Mouse (Mus musculus): Measurements from ENCODE around the gene Pdgfd.
"Not testable (repeated sequence)": the region's sequence is repeated elsewhere in the genome, so short reads cannot be mapped to it uniquely, and the experiment has no call there.

Gene Pdgfd

DNA sequence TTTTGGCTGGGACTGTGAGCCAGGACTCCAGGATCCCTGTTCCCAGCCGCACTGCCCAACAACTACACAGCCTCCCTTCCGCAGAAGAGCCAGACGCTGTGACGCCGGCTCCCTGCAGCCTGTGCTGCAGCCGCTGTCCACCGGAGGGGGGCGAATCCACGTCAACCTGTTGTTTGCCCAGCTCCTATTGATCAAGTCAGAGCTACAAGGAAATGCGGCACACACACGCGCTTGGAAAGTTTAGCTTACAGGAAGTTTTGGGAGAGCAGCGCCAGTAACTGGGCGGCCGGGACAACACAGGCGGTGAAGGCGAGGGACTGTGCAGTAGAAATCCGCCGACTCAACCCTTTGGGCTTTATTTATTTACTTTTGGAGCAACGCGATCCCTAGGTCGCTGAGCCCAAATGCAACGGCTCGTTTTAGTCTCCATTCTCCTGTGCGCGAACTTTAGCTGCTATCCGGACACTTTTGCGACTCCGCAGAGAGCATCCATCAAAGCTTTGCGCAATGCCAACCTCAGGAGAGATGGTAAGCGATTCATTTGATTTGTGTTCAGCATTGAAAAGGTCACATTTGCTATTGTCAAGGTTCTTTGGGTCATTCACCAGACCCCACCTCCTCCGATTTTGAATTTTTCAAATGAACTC, at the start of gene Pdgfd:
Gene Pdgfd, plus strand, starts transcription at position 194 of the 647 bp plus-strand sequence.
- peak; percentile 80 for ATAC-seq (ENCODE audit: low TSS enrichment)

DNA sequence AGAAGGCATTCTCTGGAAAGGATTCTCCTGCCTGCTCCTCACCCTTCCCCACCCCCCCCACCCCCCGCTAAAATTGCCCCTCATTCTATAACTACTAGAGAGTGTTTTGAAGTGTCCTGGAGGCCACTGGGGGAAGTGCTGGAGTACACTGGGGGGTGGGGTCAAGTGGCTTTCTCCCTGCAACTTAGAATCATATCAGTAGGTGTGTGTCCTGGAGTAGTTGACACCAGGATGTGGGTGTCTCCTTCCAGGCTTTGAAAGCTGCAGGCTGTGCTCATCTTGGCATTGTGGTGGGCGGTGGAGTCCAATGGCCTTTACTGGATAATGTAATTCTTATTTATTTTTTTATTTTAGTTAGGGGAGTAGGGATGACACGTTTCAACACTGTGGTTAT, 651 bp downstream of the Pdgfd start:
- ATAC-seq (ENCODE audit: low TSS enrichment): no peak

DNA sequence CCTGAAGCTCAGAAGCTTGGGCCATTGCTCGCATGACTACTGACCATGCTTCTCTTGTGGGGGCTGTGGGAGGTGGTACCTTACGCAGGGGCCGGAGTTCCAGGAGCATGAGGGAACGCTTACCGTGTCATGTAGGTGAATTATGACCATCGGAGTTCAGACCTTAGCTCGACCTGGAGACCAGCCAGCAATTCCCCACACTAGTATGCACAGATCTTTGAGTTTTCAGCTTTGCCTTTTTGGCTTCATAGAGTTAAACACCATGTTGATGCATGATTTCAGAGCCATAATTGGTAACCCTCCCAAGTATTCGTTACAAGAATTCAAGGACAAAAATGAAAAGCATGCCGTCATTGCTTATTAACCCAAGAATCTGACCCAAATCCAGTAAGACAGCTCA, 2.6 kb downstream of the Pdgfd start:
- no peak for ATAC-seq (ENCODE audit: low TSS enrichment)

DNA sequence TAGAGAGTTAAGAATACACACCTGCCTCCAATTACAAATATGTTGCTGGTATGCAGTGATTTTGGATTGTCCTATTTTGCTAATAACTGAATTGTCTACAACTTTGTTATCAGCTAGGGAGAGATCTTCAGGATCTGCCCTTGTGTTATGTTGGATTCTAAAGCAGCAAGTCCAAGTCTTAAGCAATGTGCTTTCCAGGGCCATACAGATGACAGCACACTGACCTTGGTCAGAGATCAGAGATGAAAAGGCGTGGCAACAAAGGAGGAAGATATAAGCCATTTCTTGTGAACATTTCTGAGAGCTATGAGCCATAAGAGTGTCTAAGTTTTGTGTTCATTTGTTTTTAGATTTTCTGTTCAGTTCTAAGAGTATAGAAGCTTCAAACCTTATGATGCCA, 4.9 kb downstream of the Pdgfd start:
- ATAC-seq (ENCODE audit: low TSS enrichment): no peak

DNA sequence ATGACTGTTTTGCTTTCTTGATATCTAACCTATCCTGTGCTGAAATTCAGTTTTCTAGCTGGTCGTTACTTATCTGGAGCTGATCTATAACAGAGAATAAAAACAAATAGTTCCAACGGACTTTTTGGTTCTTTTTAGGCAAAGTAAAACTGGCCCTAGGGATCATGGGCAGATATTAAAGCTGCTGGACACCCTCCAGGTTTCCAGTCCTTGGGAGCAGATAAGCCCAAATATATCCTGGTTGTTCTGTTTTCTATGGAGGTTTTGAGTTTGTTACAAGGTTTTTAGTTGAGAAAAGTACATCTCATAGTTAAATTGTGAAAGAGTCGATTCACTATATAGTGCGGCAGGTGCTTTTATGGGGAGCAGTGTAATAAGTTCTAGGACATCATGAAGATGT, 7.3 kb downstream of the Pdgfd start:
- ATAC-seq (ENCODE audit: low TSS enrichment): no peak

DNA sequence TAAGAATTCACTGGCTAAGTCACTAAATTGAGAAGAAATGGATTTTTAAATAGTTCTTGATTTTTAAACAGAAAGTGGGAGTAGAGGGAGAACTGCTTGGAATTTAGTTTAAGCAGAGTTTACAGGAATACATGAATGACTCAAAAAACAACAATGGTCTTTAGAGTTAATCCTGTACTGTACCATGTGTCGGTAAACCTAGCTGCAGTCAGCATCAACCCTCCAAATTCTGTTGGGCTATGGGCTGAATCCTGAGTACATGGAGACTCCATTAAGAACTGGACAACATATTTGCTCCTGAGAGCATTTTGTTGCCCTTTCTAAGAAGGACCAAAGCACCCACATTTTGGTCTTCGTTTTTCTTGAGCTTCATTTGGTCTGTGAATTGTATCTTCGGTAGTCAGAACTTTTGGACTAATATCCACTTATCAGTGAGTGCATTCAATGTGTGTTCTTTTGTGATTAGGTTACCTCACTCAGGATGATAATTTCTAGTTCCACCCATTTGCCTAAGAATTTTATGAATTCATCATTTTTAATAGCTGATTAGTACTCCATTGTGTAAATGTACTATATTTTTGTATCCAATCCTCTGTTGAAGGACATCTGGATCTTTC, 14.0 kb downstream of the Pdgfd start:
- no peak for ATAC-seq (ENCODE audit: low TSS enrichment)

DNA sequence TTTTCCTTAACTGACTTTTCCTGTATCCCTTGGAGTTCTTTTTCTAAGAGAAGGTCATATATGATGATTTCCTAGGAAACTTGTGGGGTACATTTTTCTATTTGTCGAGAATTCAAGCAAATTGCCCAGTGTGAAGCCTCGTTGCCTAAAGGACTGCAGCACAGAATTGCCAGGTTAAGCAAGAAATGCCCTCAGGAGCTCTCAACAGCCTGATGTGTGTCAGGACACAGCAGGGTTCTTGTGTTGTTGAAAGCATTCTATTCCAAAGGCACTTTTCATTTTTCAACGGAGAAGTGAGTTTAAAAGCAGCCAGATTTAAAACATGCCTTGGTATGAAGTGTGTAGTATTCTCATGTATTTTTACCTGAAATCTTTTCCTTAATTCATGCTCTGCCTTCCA, 19.6 kb downstream of the Pdgfd start:
- no peak for ATAC-seq (ENCODE audit: low TSS enrichment)

DNA sequence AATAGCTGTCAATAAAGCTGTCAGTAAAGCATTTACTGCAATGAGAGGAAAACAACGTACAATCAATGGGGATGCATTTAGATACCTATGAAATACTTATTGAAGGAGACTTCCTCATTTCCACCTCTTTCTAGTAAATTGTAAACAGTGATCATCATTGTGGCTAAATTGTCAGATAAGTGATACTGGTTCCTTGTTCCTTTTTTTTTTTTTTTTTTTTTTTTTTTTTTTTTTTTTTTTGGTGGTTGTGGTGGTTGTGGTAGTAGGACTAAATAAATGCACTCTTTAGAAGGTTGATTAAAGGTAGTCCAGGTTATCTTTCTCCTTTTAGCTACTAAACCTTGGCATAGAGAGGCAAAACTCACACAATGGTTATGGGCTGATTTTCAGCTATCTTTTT, 25.0 kb downstream of the Pdgfd start:
- no peak for ATAC-seq (ENCODE audit: low TSS enrichment)

DNA sequence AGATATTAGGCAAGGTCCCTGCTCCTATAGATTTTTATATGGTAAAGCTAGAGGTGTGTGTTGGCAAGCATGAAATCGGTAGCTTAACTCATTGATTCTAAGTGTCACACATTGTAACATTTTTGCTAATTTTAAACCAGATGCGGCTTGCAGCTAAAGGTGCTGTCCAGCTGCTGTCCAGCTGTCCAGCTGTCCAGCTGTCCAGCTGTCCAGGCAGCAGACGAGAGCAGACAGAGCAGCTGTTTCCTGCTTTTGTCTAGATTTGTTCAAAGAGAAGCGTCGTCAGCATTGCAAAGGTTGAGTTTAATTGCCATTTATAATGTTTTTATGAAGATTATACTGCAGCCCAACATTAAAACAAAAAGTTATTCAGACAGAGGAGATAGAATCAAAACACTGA, 44.5 kb downstream of the Pdgfd start:
- ATAC-seq (ENCODE audit: low TSS enrichment): no peak

DNA sequence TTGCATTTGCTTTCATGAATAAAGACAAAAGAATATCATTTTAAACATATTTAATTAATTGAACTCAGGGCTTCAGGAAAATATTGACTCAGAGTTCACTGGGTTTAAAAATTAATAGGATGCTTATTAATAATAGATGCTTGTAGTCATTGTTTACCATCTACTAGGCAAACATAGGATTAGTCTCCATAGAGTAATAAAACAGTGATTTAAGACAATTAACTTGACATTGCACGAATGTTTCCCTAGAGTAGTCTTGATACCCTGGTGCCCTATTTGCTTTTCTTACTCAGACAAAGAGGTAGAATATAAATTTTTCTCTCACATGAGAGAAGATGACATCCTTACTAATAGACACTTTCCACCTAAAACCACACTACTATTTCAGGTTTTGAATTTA, 49.1 kb downstream of the Pdgfd start:
- no peak for ATAC-seq (ENCODE audit: low TSS enrichment)

DNA sequence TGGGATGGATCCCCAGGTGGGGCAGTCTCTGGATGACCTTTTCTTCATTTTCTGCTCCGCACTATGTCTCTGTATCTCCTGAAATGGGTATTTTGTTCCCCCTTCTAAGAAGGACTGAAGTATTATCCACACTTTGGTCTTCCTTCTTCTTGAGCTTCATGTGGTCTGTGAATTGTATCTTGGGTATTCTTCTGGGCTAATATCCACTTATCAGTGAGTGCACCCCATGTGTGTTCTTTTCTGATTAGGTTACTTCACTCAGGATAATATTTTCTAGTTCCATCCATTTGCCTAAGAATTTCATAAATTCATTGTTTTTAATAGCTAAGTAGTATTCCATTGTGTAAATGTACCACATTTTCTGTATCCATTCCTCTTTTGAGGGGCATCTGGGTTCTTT, 67.6 kb downstream of the Pdgfd start:
- not testable (repeated sequence) for ATAC-seq (ENCODE audit: low TSS enrichment)

DNA sequence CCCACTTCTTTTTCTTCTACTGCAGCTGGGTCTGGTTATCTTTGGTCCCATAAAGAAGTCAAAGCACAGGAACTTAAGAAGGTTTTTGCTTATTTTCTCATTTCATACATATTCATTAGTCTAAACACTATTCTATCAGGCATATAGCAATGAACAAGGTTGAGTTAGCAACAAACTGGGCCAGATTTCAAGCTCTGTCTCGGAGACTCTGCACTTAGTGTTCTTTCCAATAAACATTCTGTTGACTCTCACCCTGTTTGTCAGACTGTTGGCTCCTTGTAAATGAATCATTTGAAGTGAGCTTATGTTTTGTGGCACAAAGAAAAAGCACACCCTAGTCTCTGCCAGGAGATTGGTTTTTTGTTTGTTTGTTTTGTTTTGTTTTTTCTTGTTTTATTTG, 81.9 kb downstream of the Pdgfd start:
- peak; percentile 38; the same call in 1 of the 2 replicates for ATAC-seq (ENCODE audit: low TSS enrichment)

DNA sequence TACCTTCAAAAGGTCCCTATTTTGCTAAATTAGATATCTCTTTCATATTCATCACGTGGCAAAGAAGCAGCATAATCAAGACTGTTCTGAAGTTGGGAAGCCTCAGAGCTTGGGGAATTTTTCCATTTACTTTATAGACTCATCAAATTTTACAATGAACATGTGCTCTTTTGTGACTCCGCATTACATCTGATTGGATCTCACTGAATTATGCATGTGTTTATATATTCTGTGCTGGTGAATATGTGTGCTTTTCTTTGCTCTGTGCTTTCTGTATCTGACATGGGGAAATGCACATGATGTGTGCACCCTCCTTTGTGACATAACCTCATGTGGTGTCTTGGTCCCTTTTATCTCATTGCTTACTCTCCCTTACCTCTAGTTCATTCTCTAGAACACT, 83.6 kb downstream of the Pdgfd start:
- ATAC-seq (ENCODE audit: low TSS enrichment): no peak

DNA sequence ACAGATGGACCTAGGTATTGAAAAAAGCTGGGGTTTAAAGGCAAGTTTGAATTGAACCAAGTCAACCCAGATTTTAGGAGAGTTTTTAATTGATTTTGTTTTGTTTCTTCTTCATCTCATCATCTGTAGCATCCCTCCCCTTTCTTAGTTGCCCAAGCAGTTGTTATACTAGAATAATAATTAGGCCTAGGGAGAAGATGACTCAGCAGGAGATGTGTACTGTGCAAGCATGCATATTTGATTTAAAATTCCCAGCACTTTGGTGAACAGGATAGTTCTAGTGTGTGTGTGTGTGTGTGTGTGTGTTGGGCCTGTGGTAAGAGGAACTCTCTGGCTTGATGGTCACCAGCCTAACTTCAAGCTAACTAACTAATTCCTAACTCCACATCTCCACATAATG, 88.7 kb downstream of the Pdgfd start:
- ATAC-seq (ENCODE audit: low TSS enrichment): no peak

DNA sequence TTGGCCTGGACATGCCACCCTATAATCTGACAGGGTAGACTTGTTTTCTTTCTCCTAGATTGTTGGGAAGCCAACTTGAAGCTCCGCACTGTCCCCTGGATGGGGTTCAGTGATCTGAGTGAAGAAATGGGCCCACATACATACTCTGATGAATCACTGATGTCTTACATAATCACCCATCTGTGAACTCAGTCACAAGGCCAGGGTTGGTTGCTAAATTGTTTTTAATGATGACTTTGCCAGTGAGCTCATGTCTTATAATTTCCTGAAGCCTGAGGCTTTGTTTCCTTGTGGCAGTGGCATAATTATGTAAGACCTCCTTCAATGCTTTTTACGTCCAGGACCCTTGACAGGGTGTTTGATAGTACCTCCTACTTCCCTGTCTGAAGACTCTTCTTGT, 96.4 kb downstream of the Pdgfd start:
- no peak for ATAC-seq (ENCODE audit: low TSS enrichment)

DNA sequence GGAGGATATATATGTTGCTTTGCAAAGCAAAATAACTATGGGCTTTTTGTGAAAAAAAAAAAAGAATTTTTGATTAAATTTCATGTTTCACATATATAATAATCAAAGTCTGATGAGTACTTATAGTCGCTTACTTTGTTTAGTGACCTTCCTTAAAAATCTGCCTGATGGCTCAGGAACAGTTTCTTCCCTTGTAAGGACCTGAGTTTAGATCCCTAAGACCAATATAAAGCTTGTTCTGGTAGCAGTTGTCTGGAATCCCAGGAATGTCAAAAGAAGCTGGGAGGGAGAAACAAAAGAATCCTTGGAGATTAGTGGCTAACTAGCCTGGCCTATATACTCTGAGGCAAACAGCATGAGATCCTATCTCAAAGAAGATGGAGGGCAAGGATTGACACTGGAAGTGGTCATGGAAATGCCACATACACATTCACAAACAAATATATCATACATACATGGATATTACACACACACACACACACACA, 101.5 kb downstream of the Pdgfd start, which contains the start of gene Ddi1:
Gene Ddi1, minus strand, starts transcription at position 51 of the 485 bp plus-strand sequence.
- ATAC-seq (ENCODE audit: low TSS enrichment): no peak

DNA sequence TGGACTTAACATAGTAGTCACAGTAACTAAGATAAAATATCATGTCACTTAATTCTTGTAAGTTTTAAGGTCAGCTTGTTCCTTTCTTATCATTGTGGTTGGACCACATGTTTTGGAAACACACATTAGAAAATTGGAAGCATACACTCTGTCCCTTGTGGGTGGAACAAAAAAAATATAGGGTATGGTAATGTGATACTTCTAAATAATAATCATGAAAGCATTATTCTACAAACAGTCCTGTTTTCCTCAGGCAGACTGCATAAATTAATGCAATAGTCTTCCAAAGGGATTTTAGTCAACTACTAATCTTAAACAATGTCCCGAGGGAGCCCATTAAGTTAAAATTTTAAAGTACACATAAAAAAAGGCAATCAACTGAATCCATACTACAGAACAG, 108.0 kb downstream of the Pdgfd start:
- no peak for ATAC-seq (ENCODE audit: low TSS enrichment)

DNA sequence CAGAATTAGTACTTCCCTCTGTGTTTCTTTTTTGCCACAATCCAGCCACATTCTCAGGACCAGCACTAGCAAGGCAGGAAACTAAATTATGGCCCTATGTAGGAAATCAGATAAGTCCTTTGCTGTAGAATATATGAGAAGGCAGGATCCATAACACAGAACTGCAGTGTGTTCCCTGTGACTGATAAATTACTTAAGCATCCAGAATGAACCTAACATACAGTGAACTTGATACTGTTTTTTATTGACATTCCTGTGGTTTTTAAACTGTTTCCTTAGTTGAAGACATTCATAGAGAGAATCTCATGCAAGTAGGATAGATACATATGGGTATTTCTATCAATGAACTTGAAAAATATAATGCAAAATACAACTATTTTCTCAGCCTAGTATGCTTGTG, 109.1 kb downstream of the Pdgfd start:
- no peak for ATAC-seq (ENCODE audit: low TSS enrichment)

DNA sequence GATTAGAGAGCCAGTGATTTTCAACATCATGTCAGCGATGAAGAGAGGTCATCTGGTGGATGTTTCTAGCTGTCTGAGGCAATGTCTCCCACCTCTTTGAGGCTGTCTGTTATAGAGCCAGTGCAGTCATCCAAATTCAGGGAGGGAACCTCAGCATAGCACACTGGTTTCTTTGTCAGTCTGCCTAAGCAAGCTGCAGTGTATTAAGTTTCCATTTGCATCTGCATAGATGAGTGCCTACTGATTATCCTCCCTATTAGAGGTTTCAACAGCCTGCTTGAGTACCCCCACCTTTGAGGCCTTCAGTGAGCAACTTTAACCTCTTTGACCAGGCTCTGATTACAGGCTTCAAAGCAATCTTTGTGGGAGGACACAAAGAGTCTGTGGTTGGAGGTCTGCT, 118.4 kb downstream of the Pdgfd start:
- no peak for ATAC-seq (ENCODE audit: low TSS enrichment)

DNA sequence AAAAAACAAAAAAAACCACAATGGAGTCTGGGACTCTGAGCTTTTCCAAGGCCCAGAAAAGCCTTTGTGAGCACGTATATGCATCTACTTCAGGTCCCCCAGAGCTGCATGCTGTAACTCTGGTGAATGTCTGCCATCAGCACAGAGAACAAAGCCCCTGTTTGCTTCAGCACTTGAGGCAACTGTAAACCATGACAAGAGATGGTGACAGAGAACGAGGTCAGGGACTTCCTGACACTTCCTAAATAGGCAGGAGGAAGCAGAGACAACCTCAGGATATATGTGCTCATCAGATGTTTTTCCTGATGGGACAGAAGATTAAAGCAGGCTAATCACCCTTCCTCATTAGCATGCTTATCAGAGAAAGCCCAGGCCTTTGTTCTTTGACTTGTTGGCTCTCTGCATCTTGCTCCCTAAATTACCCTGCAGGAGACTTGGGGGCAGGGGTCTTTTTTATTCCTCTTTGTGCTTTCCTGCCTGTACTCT, 120.9 kb downstream of the Pdgfd start:
- no peak for ATAC-seq (ENCODE audit: low TSS enrichment)

DNA sequence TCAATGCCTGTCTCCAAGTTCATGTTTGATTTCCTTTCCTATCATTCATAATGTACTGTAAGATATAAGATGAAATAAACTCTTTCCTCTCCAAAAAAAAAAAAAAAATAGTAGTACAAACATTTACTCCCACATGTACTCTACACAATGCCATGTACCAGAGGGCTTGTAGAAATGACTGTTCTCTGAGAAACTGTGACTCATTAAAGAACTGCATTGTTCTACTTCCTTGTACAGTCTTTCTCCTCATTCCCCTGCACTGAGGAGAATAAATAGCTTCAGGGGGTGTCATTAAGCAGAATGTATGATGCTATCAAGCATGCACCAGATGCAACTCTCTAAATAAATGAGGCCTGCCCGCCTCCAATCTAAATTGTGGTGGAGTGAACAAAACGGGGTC, 130.2 kb downstream of the Pdgfd start:
- ATAC-seq (ENCODE audit: low TSS enrichment): no peak

DNA sequence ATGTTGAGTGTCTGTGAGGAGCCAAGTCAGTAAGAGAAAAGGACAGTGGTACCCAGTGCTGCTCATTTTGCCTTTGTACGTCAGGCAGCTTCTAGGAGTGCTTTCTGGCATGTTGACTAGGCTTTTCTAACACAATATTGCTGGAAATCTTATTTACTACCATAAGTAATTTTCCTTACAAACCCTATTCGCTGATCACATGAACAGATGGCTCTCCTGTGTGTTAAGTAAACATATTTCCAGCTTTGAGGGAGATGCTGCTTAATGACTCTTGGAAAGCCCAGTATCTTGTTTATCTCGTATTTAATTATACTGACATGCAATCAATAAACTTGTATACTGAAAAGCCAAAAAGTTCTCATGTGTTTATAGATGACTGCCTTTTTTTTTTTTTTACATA, 133.7 kb downstream of the Pdgfd start:
- ATAC-seq (ENCODE audit: low TSS enrichment): no peak

DNA sequence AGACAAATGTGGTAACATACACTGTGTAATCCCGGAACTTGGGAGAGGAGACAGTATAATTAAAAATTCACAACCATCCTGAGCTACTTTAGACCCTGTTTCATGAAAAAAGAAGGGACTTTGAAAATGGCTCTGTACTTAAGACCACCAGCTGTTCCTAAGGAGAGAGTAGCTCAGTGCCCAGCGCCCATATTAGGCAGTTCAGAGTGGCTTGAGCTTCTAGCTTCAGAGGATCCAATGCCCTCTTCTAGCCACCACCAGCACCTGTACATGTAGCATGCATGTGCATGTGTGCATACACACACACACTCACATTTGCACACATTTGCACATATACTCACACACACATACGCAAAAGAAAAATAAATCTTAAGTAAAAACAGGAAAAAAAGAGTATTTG, 136.2 kb downstream of the Pdgfd start:
- no peak for ATAC-seq (ENCODE audit: low TSS enrichment)

DNA sequence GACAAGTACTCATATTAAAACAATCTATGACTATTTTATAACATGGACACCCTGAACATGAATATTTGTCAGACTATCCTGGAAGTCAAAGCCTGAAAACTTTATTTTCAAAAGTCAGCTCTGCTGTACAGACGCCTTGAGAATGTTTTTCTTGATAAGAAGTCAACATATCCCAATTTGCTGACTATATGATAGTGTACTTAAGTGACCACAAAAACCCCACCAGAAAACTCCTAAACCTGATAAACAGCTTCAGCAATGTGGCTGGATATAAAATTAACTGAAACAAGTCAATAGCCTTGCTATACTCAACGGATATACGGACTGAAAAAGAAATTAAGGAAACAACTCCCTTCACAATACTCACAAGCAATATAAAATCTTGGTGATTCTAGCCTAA, 137.5 kb downstream of the Pdgfd start:
- no peak for ATAC-seq (ENCODE audit: low TSS enrichment)
